Mouse (Mus musculus): Measurements from ENCODE around the gene Eipr1. TPM values are rescaled to one million over a fixed set of nuclear protein-coding genes. Genes with fewer than 3 reads are reported as not detected.
"Not testable (repeated sequence)": the region's sequence is repeated elsewhere in the genome, so short reads cannot be mapped to it uniquely, and the experiment has no call there.

The Eipr1 gene
- 10 to 100 TPM; 47.5 to 54.1 TPM for total RNA-seq (2021)

GRCm38 (mm10) chr12:28751508-28752263, at the start of gene Eipr1:
Gene Eipr1, plus strand, starts transcription at chr12:28751803.
- peak; percentile 86 to 89 for DNase-seq

GRCm38 (mm10) chr12:28704381-28704780, 47.2 kb upstream of the Eipr1 start:
- no peak for DNase-seq

- no peak for DNase-seq
Measured at GRCm38 (mm10) chr12:28705204-28705603, 46.4 kb upstream of the Eipr1 start.

- no peak for DNase-seq
Measured at GRCm38 (mm10) chr12:28708154-28708553, 43.4 kb upstream of the Eipr1 start.

GRCm38 (mm10) chr12:28710566-28711185, 40.9 kb upstream of the Eipr1 start:
- DNase-seq = peak; percentile 58 to 60

- DNase-seq = no peak
Measured at GRCm38 (mm10) chr12:28714822-28715632, 36.6 kb upstream of the Eipr1 start.

- no peak for DNase-seq
Measured at GRCm38 (mm10) chr12:28717066-28717465, 34.5 kb upstream of the Eipr1 start.

- DNase-seq = no peak
Measured at GRCm38 (mm10) chr12:28718106-28718505, 33.5 kb upstream of the Eipr1 start.

GRCm38 (mm10) chr12:28724366-28724765, 27.2 kb upstream of the Eipr1 start:
- DNase-seq = no peak

GRCm38 (mm10) chr12:28726204-28726603, 25.4 kb upstream of the Eipr1 start:
- no peak for DNase-seq

GRCm38 (mm10) chr12:28727061-28727460, 24.5 kb upstream of the Eipr1 start:
- no peak for DNase-seq

GRCm38 (mm10) chr12:28732631-28733030, 19.0 kb upstream of the Eipr1 start:
- no peak for DNase-seq

- not testable (repeated sequence) for DNase-seq
Measured at GRCm38 (mm10) chr12:28733520-28734245, 17.9 kb upstream of the Eipr1 start.

- DNase-seq = no peak
Measured at GRCm38 (mm10) chr12:28734271-28734670, 17.3 kb upstream of the Eipr1 start.

GRCm38 (mm10) chr12:28735293-28735692, 16.3 kb upstream of the Eipr1 start:
- no peak for DNase-seq

GRCm38 (mm10) chr12:28743328-28743727, 8.3 kb upstream of the Eipr1 start:
- no peak for DNase-seq

- peak; percentile 78 to 82 for DNase-seq
Measured at GRCm38 (mm10) chr12:28750021-28750633, 1.5 kb upstream of the Eipr1 start, which contains the start of gene Trappc12. Gene Trappc12, minus strand, starts transcription at chr12:28750472.

GRCm38 (mm10) chr12:28750876-28751275, 727 bp upstream of the Eipr1 start:
- no peak for DNase-seq

GRCm38 (mm10) chr12:28756019-28756418, 4.4 kb downstream of the Eipr1 start:
- DNase-seq = no peak

- DNase-seq = no peak
Measured at GRCm38 (mm10) chr12:28769953-28770352, 18.4 kb downstream of the Eipr1 start.

- no peak for DNase-seq
Measured at GRCm38 (mm10) chr12:28773815-28774214, 22.2 kb downstream of the Eipr1 start.

GRCm38 (mm10) chr12:28775120-28775519, 23.5 kb downstream of the Eipr1 start:
- DNase-seq = no peak
